Mouse (Mus musculus) erythroblast, embryonic 14.5 days (primary cell): ENCODE data around the gene Catip.

Source experiments
- GATA1 ChIP-seq: IDR thresholded peaks from 2 replicates; pipeline ENCODE4 v1.6.1; 2012; ENCODE audit warnings: low read length, inconsistent platforms, mixed read lengths
- TAL1 ChIP-seq: IDR thresholded peaks from 3 replicates; pipeline ENCODE4 v1.6.1; 2012; ENCODE audit warnings: low read length, inconsistent platforms, mixed read lengths

DNA sequence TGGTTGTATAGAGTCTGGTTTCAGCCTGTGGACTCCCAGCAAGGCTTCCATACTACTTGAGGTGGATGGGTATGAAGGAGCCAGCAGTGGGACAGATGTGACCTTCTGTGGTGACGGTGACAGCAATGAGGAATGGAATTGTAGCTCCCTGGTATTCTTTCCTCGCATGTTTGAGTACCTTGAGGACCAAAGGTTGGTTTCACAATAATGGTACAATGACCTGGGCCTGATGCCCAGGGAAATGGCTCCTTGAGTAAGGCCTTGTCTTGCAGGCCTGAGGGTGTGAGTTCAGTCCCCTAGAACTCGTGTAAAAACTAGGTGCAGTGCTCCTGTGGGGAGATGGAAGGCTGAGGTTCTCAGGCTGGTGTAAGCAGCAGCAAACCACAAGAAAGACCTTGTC lies 43.2 kb upstream of the Catip start:
- TF ChIP-seq TAL1 (no peak), GATA1 (no peak)
